Mouse (Mus musculus) v-Abl transformed pro-B cells (cell line): ENCODE measurements at regions not wholly inside any gene's neighbourhood (a gene's known extent, or its start where the extent isn't known, plus 50 kb on each side); places are given as distances from the start of the nearest gene placed in this dataset.

Source experiments
- in situ Hi-C, 2 experiments: fragments of 400-800 bp; cut with MboI; formaldehyde crosslinking; loops; one replicate each; pipeline ENCODE4 v1.15.1; 2025; ENCODE audit not compliant: unreplicated experiment in 2 of 2

DNA sequence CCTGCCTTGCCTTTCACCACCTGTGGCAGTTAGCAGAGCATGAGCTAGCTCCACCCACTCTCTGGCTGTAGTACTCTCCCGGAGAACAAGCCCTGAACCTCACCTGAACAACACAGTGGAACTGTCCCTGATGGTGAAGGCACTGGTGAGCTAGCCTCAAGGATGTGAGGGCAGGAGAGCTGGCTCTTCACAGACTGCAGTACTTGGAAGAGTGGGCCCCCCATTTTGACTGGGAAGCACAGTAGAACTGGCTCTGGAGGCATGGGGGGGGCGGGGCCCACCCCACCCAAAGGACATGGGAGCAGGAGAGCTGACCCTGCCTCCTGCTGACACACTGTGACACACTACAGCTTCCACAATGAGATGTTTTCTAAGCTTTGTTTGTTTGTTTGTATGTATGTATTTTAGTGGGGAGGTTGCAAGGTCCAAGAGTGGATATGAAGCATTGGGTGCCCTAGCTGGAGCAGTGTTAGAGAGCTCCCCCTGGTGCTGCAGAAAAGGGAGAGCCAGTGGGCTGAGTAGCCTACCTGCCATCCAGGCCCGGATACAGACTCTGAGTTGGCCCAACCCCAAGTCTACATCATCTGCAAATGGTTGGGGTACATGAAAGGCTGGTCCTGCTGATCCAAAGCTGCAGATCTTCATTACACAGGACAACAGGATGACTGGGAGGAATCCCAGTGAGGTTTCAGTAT lies 86.4 kb upstream of the Galnt15 start:
- in situ Hi-C loops = no loop called here

DNA sequence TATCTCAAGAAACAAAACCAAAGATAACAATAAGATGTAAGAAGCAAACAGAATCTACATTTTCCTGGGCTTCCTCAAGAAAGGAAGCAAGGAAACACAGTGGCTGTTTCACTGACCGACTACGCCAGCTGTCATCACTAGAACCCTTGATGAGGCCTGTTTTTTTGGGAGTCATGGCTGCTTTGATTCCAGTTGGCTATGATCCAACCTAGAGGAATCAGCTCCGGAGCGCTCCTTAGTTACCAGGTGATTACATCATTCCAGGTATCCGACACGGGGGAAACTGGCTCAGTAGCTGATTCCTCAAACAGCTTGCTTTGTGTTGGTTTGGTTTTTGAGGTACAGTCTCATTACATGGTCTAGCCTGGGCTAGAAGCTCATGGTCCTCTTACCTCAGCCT lies 84.1 kb upstream of the Galnt15 start:
- in situ Hi-C loops = no loop called here

DNA sequence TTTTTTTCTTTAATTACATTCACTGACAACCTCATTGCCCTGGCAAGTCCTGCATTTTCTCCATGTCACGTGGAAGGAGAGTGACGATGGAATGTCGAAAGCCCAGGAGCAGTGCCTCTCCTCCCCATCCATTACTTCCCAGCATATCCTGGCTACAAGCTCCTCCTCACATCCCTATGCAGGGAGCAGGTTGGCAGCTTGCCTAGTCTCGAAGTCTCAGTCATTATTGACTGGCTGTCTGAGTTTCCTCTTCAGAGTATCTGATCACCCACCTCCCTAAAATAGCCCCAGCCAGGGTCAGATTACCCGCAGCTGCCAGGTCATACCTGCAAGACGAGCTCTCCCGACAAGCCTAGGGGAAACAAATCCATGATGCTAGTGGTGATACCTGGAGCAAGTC lies 83.7 kb upstream of the Galnt15 start:
- in situ Hi-C loops = no loop called here

- in situ Hi-C loops = no loop called here
Measured at GRCm38 (mm10) chr14:31946032-31946431, 82.8 kb upstream of the Galnt15 start.

- in situ Hi-C loops = no loop called here
Measured at GRCm38 (mm10) chr14:31947246-31947645, 81.5 kb upstream of the Galnt15 start.

GRCm38 (mm10) chr14:31951894-31952293 lies 76.9 kb upstream of the Galnt15 start:
- in situ Hi-C loops = loop anchor here (5.0 to 25.0 kb wide), 5 partner anchors 147 to 535 kb away; no protein-coding TSS in a partner anchor

GRCm38 (mm10) chr14:31953783-31954182 lies 75.0 kb upstream of the Galnt15 start:
- in situ Hi-C loops = loop anchor here (5.0 to 25.0 kb wide), 5 partner anchors 149 to 534 kb away; no protein-coding TSS in a partner anchor

DNA sequence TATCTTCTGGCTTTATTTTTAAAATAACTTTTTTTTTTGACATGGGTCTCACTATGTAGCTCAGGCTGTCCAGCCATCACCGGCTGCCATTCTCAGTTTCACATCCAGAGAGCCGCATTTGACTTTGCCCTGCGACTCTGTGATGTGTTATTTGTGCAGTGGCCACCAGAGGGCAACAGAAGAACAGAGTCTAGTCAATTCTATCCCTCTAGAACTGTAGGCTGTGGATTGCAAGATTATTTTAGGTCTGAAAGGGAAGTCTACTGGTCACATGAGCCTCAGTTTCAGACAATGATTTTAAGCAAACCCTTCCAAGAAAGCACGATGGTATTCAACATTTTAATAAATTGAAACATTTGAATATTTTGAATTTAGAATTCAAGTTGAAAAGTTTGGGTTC lies 73.8 kb upstream of the Galnt15 start:
- in situ Hi-C loops = loop anchor here (5.0 to 25.0 kb wide), 7 partner anchors 122 to 532 kb away; no protein-coding TSS in a partner anchor

- in situ Hi-C loops = loop anchor here (5.0 to 25.0 kb wide), 6 partner anchors 120 to 530 kb away; no protein-coding TSS in a partner anchor
Measured at GRCm38 (mm10) chr14:31957211-31957638, 71.6 kb upstream of the Galnt15 start.

DNA sequence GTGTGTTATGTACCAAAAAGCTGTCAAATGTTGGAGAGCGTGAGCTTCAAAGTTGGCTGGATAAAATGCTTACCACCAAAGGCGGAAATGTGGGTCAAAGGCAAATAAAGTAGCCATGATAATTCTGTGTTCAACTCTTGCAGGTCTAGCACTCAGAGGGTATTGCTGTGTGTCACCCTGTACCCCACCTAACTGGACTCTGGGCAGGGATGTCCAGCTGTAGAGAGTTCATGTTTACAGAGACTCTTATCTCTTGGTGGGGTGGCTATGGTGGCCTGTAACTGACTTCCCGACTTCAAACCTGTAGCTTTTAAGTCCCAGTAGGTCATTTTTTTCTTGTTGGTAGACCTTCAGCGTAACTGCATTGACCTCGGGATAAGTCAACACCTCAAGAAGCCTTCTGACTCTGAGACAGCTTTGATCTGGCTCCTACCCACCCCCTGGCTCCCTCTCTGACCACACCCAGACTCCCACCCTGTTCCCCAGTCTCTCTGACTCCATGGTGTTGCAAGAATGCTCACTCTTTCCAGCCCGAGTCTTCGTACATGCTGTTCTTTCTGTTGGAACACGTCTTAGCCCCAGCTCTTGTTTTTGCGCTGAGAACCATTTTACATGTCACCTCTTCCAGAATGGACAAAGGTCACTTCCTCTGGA lies 68.5 kb upstream of the Galnt15 start:
- in situ Hi-C loops = loop anchor here in 1 of 2 experiments (25.0 kb wide), 1 partner anchor 527 kb away; no protein-coding TSS in a partner anchor

GRCm38 (mm10) chr14:31961442-31961841 lies 67.3 kb upstream of the Galnt15 start:
- in situ Hi-C loops = loop anchor here in 1 of 2 experiments (25.0 kb wide), 1 partner anchor 526 kb away; no protein-coding TSS in a partner anchor

- in situ Hi-C loops = loop anchor here in 1 of 2 experiments (25.0 kb wide), 1 partner anchor 524 kb away; no protein-coding TSS in a partner anchor
Measured at GRCm38 (mm10) chr14:31963131-31963911, 65.5 kb upstream of the Galnt15 start.

DNA sequence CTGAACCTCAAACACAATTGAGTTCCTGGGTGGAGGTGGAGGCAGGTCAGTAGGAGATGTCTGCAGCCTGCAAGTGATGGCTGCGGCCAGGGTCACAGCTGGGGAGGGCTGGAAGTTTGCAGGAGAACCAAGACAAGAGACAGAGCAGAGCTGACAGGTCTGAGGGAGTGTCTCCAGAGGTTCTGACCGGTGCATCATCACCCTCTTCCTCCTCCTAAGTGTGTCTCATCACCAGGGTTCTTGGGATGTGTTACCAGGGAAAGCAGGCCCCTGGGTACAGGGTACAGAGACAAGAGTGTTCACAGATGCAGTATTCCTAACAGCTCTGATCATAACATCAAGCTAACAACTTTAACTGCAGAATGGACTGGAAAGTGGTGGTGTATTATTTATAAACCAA lies 64.7 kb upstream of the Galnt15 start:
- in situ Hi-C loops = loop anchor here in 1 of 2 experiments (25.0 kb wide), 1 partner anchor 523 kb away; no protein-coding TSS in a partner anchor

DNA sequence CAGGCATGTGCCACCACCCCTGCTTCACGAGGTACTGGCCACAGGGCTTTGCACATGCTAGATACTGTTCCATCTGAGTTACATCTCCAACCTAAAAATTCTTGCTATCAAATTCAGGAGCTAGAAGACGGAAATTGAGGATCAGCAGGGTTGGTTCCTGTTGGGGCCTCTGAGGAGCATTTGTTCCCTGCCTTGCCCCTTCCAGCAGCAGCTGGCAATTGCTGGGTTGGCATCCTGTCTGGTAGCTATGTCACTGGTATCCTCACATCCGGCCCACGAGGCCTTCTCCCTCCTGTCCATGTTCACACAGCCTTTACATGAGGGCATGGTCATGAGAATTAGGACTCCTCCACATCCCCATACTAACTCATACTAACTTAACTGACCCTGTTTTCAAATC lies 64.0 kb upstream of the Galnt15 start:
- in situ Hi-C loops = loop anchor here in 1 of 2 experiments (25.0 kb wide), 1 partner anchor 522 kb away; no protein-coding TSS in a partner anchor

GRCm38 (mm10) chr14:31969531-31969930 lies 59.3 kb upstream of the Galnt15 start:
- in situ Hi-C loops = loop anchor here in 1 of 2 experiments (25.0 kb wide), 1 partner anchor 518 kb away; no protein-coding TSS in a partner anchor

DNA sequence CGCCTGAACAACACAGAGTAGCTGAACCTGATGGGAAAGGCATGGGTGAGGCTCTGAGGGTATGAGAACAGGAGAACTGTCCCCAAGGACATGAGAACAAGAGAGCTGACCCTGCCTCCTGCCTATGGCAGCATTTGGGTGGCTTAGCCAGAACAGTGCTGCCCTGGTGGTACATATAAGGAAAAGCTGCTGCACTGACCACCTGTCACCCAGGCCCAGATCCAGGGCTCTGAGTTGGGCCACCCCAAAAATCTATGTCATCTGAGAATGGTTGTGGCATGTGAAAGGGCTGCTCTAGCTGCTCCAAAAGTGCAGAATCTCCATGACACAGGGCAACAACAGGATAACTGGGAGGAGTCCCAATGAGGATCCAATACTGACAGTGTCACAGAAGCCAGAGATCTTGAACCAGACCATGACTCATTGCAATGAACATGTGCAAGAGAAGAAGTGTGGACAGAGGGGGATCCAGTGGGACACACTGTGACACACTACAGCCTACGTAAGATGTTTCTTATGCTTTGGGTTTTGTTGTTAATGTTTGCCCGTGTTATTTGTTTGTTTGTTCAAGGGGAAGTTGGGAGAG lies 58.5 kb upstream of the Galnt15 start:
- in situ Hi-C loops = loop anchor here in 1 of 2 experiments (25.0 kb wide), 1 partner anchor 517 kb away; no protein-coding TSS in a partner anchor

DNA sequence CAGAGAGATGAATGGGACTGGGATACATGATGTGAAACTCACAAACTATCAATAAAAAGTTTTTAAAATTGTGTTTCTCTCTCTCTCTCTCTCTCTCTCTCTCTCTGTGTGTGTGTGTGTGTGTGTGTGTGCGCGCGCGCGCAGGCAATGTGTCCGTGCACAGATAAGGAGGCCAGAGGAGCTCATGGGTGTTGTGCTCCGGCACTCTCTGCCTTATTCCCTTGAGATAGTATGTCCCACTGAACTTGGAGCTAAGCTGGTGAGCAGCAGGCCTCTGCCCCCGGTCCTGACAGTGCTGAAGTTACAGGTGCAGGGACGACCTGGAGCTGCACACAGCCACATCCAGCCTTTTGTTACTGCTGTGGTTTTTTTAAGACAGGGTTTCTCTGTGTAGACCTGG lies 57.9 kb upstream of the Galnt15 start:
- in situ Hi-C loops = loop anchor here in 1 of 2 experiments (25.0 kb wide), 1 partner anchor 516 kb away; no protein-coding TSS in a partner anchor

DNA sequence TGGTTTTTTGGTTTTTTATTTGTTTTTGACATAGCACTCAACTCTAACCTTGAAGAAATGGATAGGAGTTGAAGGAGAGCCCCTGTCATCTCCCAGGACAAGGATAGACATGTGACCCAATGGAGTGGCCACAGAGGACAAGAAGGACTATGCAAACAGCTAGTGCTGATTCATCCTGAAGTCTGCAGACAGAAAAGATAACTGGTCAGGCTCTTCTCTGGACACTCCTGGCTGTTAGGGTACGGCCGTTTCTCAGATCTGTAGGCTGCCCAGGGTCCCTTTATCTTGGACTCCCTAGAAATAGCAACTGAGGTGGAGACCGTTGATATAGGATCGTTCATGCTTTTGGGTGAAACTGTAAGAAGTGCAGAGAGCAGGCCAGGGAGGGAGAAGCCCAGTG lies 55.1 kb upstream of the Galnt15 start:
- in situ Hi-C loops = loop anchor here in 1 of 2 experiments (25.0 kb wide), 1 partner anchor 514 kb away; no protein-coding TSS in a partner anchor

GRCm38 (mm10) chr14:31978196-31978595 lies 50.6 kb upstream of the Galnt15 start:
- in situ Hi-C loops = no loop called here

DNA sequence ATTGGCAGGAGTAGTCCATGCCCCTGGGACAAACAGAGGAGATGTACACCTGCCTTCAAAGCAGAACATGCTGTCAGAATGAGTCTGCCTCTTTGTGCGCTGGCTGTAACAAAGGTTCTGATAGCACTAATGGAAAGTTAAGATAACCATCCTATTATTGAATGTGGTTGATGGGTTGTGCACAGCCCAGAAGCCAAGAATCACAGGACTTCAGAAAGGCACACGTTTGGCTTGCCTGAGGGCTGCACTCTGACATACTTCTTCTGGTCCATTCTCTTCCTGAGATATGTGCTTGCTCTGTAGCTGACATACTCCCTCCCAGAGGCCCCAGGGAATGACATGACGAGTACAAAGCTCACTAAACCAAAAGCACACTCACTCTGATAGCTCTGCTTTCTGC lies 50.1 kb upstream of the Galnt15 start:
- in situ Hi-C loops = no loop called here
